Mouse (Mus musculus): Measurements from ENCODE around the gene Proser2. TPM values are rescaled to one million over a fixed set of nuclear protein-coding genes. Genes with fewer than 3 reads are reported as not detected.

The Proser2 gene
- total RNA-seq, 4 experiments from 2014 or later, result 0.70 to 0.97 (median 0.90) TPM

DNA sequence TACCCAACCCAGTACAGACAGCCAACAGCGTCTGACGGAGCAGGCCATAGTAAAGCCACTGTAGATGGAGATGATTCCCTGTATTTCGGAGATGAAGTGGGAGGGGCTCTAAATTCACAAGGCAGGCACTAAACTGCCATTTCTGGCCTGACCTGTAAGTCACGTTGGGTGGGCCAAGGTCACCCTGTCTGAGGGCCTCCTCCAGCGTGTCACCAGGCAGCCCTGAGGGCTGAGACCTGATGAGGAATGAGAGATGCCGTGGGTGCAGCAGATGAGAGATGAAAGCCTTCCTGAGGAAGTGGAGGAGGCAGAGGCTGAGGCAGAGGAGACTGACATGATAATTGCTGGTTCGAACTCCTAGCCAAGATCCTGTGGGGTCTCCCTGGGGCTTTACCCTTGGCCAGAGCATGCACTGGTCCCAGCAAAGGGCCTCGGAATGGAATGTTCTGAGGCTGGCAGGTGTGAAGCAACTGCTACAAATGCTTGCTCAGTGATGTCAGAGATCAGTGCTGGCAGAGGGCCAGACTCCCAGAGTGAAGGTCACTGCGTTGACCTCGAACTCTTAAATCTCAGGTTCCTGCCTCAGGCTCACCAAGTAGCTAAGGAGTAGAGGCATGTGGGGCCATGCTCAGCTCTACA lies 55.0 kb downstream of the Proser2 start:
- DNase-seq (ENCODE audit: low spot score in 2 of 2), result no peak

DNA sequence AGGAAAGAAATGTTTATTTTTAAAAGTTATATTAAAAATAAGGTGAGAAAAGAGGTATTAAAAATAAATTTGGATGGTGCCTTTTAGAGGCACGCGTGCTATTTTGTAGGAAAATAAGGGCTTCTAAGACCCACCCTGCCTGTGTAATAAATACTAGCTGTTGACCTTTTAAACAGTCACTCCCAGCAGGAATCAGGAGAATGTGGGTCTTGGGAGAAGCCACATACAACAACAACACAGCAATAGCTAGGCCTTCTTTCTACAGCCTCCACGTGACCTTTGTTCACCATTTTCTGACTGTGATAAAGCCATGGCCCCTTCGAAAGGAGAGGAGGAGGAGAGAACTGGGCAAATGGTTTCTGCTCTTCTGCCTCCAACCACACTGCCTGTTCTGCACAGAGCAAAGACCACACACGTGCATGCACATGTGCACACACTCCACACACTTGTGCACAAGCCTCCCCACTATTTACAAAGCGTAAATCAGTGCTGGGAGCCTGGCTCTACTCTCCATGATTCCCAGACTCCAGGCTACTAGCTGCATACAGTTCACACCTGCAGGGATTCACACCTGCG lies 57.2 kb downstream of the Proser2 start:
- no peak for DNase-seq (ENCODE audit: low spot score in 2 of 2)

DNA sequence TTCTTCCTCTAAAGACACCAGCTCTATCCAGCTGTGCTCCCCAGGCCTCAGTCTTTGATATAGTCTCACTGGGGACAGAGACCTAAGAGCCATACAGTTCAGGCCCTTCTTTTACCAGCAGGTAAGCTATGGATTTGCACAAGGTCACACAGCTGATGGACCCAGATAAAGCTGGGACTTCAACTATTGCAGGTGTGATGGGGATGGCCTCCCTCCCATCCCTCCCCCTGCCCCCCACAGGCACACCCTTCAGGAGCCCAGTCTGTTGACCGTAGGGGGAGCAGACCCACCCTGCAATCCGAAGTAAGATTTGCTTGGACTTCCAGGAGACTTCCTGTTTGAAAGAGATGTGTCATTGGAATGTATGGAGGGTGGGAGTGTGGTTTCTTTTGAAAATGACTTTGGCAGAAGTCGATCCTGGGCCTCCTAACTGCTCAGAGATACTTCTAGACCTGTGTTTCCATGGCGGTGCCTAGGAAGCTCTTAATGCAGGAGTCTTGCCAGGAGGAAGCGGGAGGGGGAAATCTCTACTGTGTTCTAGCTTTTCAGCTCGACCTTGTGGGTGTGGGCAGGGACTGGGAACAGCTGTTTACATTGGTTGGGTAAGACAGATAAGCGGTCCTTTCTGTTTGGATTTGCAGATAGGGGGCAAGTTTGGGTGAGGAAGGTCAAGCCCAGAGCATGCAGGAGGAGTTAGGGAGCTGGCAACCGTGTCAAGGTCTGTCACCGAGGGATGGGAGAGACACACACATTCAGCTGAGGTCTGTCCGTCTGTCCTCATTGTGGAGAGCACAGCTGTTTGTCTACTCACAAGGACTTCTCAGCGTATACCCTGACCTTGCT lies 58.2 kb downstream of the Proser2 start:
- no peak for DNase-seq (ENCODE audit: low spot score in 2 of 2)

DNA sequence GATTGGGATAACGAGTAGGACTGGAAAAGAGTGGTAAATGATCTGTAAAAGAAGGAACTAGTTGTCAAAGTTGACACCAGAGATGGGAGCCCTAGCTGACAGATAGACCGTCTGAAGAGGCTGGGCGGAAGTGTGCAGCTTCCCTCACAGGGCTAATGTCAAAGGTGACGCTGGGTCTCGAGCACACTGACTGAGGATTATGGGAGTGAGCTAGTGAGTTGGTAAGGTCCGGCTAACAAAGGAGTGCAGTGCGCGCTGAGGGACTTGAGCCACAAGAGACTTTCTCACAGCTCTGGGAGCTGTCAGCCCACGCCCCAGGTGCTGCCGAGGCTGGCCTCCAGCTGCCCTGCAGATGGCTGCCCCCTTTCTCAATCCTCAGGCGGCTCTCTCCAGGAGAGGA lies 59.1 kb downstream of the Proser2 start:
- DNase-seq (ENCODE audit: low spot score in 2 of 2), result no peak

DNA sequence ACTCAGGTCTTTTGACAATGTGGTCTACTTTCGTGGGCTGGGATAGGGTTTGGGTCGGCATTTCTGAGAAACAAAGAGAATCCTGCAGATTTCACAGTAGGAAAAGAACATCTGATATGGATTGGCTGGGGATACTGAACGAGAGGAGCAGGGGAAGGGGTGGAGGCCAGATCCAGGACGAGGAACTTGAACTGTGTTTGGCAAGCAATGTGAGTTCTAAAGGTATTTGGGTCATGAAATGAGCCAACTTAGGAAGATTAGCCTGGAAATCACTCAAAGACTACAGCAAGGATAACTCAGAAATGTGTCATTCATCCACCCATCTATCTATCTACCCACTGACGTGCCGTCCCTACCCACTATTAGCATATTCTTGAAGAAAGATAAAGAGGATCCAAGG lies 62.7 kb downstream of the Proser2 start:
- no peak for DNase-seq (ENCODE audit: low spot score in 2 of 2)

DNA sequence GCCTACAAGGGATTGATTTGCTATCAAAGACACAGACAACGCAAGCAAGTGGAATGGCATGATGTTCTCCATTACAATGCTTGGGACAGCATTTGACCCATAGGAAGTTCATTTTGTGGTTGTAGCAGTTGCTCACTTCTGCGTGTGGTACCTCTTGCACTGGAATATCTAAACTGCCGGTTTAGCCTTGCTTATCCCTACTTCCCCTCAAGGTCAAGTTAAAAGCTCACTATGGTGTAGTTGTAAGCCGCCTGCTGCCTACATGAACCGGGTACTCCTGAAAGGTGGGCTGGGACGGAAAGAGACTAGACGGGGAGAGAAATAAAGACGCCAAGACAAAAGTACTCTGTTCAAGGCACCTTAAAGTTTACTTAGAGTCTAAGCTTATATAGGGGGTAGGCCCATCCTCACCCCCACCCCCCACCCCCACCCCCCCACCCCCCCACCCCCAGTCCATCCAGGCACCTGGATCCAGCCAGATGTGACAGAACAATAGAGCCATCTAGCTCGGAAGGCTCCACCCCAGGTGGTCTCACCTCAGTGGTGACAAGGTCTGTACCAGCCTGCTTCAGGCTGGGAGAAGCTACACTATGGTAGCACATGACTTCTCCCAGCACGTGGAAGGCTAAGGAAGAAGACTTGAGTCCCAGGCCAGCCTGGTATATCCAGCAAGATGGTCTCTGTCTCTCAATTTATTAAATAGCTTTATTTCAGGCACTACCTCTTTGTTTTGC lies 69.8 kb downstream of the Proser2 start:
- DNase-seq (ENCODE audit: low spot score in 2 of 2), result no peak

DNA sequence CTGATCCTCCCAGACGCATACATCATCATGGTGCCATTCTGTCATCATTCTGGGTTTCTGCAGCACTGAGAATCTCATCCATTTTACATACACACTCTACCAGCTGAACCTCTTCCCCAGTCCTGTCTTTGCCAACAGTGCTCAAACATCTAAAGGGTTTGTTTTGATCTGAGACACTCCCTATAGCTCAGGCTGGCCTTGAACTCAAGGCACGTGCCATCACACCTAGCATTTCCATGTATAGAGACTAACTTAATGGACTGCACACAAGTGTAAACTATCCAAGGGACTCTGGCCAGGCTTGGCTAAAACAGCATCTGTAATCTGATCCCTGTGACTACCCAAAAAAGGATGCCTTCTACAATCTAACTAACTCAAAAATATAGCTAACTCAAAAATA lies 70.7 kb downstream of the Proser2 start:
- no peak for DNase-seq (ENCODE audit: low spot score in 2 of 2)

DNA sequence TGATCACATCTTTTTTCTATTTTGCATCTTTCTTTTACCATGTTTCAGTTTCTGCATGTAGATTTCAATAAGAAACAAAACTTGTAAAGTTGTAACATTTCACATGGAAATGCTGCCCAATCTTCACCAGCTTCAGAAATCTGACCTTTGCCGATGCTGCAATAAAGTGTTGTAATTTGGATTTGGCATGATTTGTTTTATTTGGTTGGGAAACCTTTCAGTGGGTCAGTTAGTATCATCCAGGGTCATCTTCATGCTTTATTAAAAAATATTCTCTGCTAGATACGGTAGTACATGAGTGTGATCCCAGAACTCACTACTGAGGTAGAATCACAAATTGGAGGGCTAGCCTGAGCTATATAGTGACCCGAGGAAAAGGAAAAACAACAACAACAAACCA lies 73.5 kb downstream of the Proser2 start:
- DNase-seq (ENCODE audit: low spot score in 2 of 2), result no peak

DNA sequence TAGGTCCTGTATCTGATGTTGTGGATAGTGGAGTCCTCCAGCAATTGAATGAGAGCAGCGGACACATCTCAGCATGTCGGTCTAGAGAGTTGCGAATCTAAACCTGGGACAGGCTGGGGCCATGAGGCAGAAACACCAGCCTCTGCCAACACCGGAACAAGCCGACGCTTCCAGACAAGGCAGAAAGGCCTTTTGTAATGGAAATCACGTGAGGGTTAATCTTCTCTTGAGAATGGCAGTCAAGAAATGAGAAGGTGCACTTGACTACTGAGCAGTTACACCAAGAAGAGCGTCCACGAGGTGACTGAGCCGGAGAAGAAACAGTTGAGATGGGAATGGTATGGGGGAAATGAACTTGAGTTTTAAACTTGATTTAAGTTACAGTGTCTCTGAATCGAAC lies 74.5 kb downstream of the Proser2 start:
- DNase-seq (ENCODE audit: low spot score in 2 of 2), result no peak

DNA sequence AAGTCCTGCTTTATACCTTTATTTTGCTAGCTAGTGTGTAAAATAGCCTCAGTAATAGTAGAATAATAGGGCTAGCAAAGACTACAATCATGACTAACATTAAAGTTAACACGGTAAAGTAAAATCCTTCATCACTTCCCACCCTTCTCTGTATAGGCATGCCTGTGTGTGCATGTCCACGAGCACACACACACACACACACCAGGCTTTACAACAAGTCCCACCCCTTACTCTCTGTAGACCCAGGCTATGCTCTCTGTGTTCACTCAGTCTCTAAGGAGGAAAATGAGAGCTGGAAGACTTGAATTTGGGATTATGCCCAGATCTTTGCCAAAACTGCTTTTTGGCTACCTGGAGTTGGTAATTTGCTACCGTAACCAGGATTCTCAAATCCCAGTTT lies 81.0 kb downstream of the Proser2 start:
- DNase-seq (ENCODE audit: low spot score in 2 of 2), result no peak

DNA sequence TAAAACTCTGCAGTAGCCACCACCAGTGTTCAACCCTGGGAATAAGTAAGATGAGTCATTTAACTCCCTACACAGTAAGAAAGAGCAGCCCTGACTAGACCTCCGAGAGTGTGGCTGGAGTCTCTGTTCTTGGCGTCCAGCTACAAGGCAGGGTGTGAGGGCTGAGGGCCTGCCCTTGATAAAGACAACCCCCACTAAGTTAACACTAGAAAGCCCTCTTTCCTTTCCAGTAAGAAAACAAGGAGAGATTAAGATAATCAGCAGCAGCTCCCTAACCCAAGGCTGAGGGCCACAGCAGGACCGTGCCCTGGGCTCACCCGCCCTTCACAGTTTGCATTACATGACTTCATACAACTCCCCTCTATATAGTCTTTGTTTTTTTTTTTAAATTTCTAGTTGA lies 81.4 kb downstream of the Proser2 start:
- no peak for DNase-seq (ENCODE audit: low spot score in 2 of 2)

Other genes starting within 250 kb of the Proser2 start
- gene Sec61a2, start 234.8 kb downstream of the Proser2 start, total RNA-seq (2022), result 10 to 100 TPM; 30.9 to 34.1 (median 33.6) TPM
- 1 to 10 TPM; 1.2 to 4.9 (median 3.1) TPM for gene Dhtkd1, start 187.4 kb downstream of the Proser2 start, total RNA-seq (2022)
- 10 to 100 TPM; 26.7 to 39.3 (median 31.9) TPM for gene Upf2, start 178.7 kb downstream of the Proser2 start, total RNA-seq (2022)
- gene Echdc3, start 82.8 kb upstream of the Proser2 start, total RNA-seq (2022), result 1 to 10 TPM; 4.6 to 6.5 (median 5.7) TPM
- gene Usp6nl, start 192.5 kb upstream of the Proser2 start, total RNA-seq (2022), result 1 to 10 TPM; 2.5 to 3.4 (median 2.8) TPM